Mouse (Mus musculus) hindbrain, embryonic 12.5 days (tissue): ENCODE data around the gene Mucl3. TPM values are rescaled to one million over a fixed set of nuclear protein-coding genes. Genes with fewer than 3 reads are reported as not detected.

Source experiments
- ATAC-seq: fragments of 200-750 bp; cut with Nextera tagmentation; 2 replicates; pipeline ENCODE4 v1.8.0; 2017; ENCODE audit warnings: moderate TSS enrichment; ENCODE audit not compliant: low FRiP score
- H3K27ac ChIP-seq: fragments of 300-500 bp; sonication (generic); 2 replicates; pipeline ENCODE4 v1.5.1; 2016; ENCODE audit warnings: mild to moderate bottlenecking
- H3K27me3 ChIP-seq: fragments of 300-500 bp; sonication (generic); 2 replicates; pipeline ENCODE4 v1.6.1; 2016; ENCODE audit warnings: mild to moderate bottlenecking
- H3K36me3 ChIP-seq: fragments of 300-500 bp; sonication (generic); 2 replicates; pipeline ENCODE4 v1.6.1; 2016; ENCODE audit warnings: mild to moderate bottlenecking
- H3K4me1 ChIP-seq: fragments of 300-500 bp; sonication (generic); 2 replicates; pipeline ENCODE4 v1.6.1; 2016
- H3K4me2 ChIP-seq: fragments of 300-500 bp; sonication (generic); replicated peaks from 2 replicates; pipeline ENCODE4 v1.6.1; 2016; ENCODE audit warnings: mild to moderate bottlenecking
- H3K4me3 ChIP-seq: fragments of 300-500 bp; sonication (generic); 2 replicates; pipeline ENCODE4 v1.5.1; 2016; ENCODE audit warnings: mild to moderate bottlenecking
- H3K9ac ChIP-seq: fragments of 300-500 bp; sonication (generic); 2 replicates; pipeline ENCODE4 v1.6.1; 2016; ENCODE audit warnings: mild to moderate bottlenecking, moderate library complexity
- H3K9me3 ChIP-seq: fragments of 300-500 bp; sonication (generic); replicated peaks from 2 replicates; pipeline ENCODE4 v1.6.1; 2016; ENCODE audit warnings: mild to moderate bottlenecking
- WGBS: fragments of 180-500 bp; shearing (Covaris S2); methylation state at CpG from one replicate; pipeline ENCODE4 v1.1.7; 2016; 5-methylcytosine and 5-hydroxymethylcytosine counted together
- polyA plus RNA-seq: library from polyadenylated mRNA; unstranded; fragments of >200 nt; fragmentation: Nextera tagmentation; extraction: Ambion mirVana; gene quantifications from 2 replicates; pipeline ENCODE4 v1.2.1, GENCODE M21; 2016

Mucl3 gene
- polyA plus RNA-seq, 1 experiment from 2014 or later = 0.15 TPM

- ATAC-seq = no peak
- no peak overlapping the region for H3K27ac ChIP-seq
- no peaks in the 10 kb centered on the region for H3K9me3 ChIP-seq
- no peaks in the 10 kb centered on the region for H3K27me3 ChIP-seq
- H3K4me3 ChIP-seq = no peak overlapping the region
- H3K36me3 ChIP-seq = 0 out of 2 replicates have a peak, but pooled peaks cover 3% of the 10 kb centered on the region
- H3K4me2 ChIP-seq = no peak overlapping the region
- WGBS = 89% methylated on average over 9 of the region's 9 CpGs
- H3K4me1 ChIP-seq = peaks cover 26% of the 10 kb centered on the region
- no peak overlapping the region for H3K9ac ChIP-seq
These were observed 26.2 kb upstream of the Mucl3 start for GRCm38 (mm10) chr17:35669731-35670130.

GRCm38 (mm10) chr17:35667334-35668065, 24.0 kb upstream of the Mucl3 start, which contains the start of gene Vars2:
Gene Vars2 (minus strand): TSS chr17:35667592.
- peak within 1 kb of the TSS; percentile 74 for H3K4me3 ChIP-seq
- peak within 1 kb of the TSS; percentile 92 for H3K4me2 ChIP-seq
- peak; percentile 92 for ATAC-seq
- H3K36me3 ChIP-seq = peaks cover 15% of the 10 kb centered on the region
- H3K9ac ChIP-seq = peak within 1 kb of the TSS; percentile 87
- H3K27me3 ChIP-seq = no peaks in the 10 kb centered on the region
- H3K27ac ChIP-seq = peak within 1 kb of the TSS; percentile 88
- H3K4me1 ChIP-seq = peaks cover 18% of the 10 kb centered on the region
- WGBS = under 1% methylated on average over 61 of the region's 61 CpGs
- no peaks in the 10 kb centered on the region for H3K9me3 ChIP-seq

DNA sequence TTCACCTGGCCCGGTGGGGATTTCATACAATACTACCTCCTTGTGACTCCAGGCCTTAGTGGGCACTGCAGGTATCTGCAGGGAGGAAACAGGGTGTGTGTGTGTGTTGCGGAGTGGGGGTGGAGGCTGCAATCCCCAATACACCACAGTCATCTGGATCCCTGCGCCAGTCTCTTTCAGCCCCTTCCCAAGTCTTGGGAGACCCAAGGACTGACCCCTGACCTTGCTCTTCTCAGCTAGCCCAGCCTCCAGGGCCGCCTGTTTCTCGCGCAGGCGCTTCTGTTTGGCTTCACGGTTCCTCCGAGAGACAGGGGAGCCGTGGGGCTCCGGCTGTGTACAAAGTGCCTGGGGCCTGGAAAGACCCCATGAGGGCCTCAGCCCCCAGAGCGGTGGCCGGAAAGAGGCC, 23.4 kb upstream of the Mucl3 start:
- 2% methylated on average over 13 of the region's 13 CpGs for WGBS

GRCm38 (mm10) chr17:35665957-35666515, 22.5 kb upstream of the Mucl3 start:
- no peak overlapping the region for H3K27ac ChIP-seq
- H3K36me3 ChIP-seq = peaks cover 24% of the 10 kb centered on the region
- H3K4me3 ChIP-seq = no peak overlapping the region
- WGBS = 84% methylated on average over 17 of the region's 17 CpGs
- no peak for ATAC-seq
- no peaks in the 10 kb centered on the region for H3K27me3 ChIP-seq
- no peaks in the 10 kb centered on the region for H3K9me3 ChIP-seq
- peaks cover 18% of the 10 kb centered on the region for H3K4me1 ChIP-seq
- H3K9ac ChIP-seq = no peak overlapping the region
- peak overlapping the region; percentile 92 for H3K4me2 ChIP-seq

More for the DNA sequence above, 23.4 kb upstream of the Mucl3 start:
- peaks cover 16% of the 10 kb centered on the region for H3K36me3 ChIP-seq
- peak; percentile 66 for ATAC-seq
- H3K9ac ChIP-seq = peak overlapping the region; percentile 87
- no peaks in the 10 kb centered on the region for H3K27me3 ChIP-seq
- H3K4me2 ChIP-seq = peak overlapping the region; percentile 92
- H3K4me3 ChIP-seq = peak overlapping the region; percentile 74
- H3K27ac ChIP-seq = peak overlapping the region; percentile 88
- H3K9me3 ChIP-seq = no peaks in the 10 kb centered on the region
- H3K4me1 ChIP-seq = peaks cover 18% of the 10 kb centered on the region

DNA sequence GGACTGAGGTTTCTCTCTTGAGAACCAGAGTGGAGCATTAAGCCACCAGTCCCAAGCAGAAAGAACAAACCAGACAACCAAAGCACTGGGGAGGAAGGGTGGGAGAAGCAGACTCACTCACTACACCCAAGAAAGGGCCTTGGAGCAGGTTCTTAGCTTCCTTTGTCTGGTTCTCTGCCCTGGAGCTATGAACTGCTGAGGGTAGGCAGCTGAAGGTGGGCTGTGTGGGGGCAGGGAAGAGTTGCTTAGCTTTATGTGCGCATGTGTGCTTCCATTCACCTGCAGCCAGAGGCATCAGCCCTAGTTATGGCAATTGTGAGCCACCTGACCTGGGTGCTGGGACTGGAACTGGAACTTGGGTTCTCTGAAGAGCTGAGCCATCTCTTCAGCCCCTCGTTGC, 9.6 kb upstream of the Mucl3 start:
- WGBS = 96% methylated on average over 2 of the region's 2 CpGs

DNA sequence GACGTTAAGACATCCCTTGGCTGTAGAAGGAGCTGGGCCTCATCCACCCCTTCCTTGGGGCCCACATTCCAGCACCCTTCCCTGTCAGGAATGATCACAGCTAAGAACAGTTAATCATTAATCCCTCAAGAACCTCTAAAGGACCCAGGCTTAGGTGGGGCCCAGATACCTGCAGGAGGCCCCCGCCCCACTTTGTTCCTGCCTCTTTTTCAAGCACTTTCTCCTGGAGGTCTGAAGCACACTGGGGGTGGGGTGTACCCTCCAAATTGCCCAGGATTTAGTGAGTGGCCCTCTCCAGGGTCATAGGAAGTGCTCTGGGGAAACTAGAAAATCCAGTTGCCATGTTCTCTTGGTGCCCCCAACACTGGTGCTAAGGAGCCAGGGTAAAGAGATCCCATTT, 5.9 kb upstream of the Mucl3 start:
- Histone ChIP-seq H3K9ac (no peak overlapping the region), H3K4me1 (no peaks in the 10 kb centered on the region; the same call in 1 of the 2 replicates), H3K4me3 (no peak overlapping the region), H3K27ac (no peak overlapping the region), H3K36me3 (no peaks in the 10 kb centered on the region), H3K27me3 (no peaks in the 10 kb centered on the region), H3K4me2 (no peak overlapping the region), H3K9me3 (no peaks in the 10 kb centered on the region)
- ATAC-seq = no peak
- WGBS = 63% methylated on average over 2 of the region's 2 CpGs

More for the DNA sequence above, 9.6 kb upstream of the Mucl3 start:
- H3K27ac ChIP-seq = no peak overlapping the region
- peaks cover 32% of the 10 kb centered on the region for H3K36me3 ChIP-seq
- no peak overlapping the region for H3K4me3 ChIP-seq
- no peaks in the 10 kb centered on the region; the same call in 1 of the 2 replicates for H3K4me1 ChIP-seq
- H3K9me3 ChIP-seq = no peaks in the 10 kb centered on the region
- ATAC-seq = no peak
- H3K27me3 ChIP-seq = no peaks in the 10 kb centered on the region
- H3K9ac ChIP-seq = no peak overlapping the region
- H3K4me2 ChIP-seq = no peak overlapping the region

DNA sequence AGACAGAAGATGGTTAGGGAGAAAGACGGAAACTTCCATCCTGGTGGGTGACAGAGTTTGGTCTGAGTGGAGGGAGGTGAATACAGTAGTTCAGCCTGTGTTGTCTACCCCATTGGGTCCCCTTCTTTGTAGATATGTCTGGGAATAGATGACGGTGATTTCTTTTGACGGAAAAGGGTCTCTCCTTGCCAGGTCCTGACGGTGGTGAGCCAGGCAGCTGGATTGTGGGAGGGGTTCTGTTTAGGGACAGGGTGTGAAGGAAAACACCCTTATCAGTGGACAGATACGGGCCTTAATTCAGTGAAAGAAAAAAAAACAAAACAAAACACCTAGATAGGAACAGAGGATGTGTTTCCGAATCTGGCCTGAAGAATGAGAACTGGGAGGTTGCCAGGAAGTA, 4.1 kb downstream of the Mucl3 start:
- ATAC-seq = no peak
- 78% methylated on average over 6 of the region's 6 CpGs for WGBS
- H3K4me3 ChIP-seq = no peak overlapping the region

DNA sequence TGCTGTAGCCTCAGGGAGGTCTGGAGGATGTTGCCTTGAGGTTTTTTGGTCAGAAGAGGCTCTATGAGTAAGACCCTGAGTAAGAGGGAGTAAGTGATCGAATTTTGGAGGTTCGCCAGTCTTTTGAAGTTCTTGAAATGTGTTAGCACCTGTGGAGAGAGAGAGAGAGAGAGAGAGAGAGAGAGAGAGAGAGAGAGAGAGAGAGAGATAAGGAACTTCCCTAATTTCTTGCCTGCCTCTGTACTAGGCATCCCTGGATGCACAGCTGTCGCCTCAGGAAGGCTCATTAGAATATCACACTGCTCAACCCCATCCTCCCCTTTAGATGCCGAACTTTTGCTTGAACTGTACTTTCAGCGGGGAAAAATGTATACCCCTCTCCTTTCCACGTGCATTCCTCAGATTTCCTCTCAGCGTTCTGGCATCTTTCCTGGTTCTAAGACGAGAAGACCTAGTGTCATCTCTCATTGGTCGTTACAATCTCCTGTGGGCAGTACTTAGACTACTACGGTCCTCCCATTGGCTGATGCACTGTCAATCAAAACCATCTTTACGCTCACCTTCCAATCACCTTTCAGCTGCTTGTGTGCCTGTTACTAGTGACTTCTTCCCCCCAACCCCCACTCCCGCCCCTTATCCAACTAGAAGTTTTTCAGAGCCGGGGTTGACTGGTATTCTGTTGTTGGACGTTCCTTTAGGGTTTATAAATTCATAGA, 4.9 kb downstream of the Mucl3 start:
- 27% methylated on average over 14 of the region's 14 CpGs for WGBS
- Histone ChIP-seq H3K4me2 (peak overlapping the region; percentile 40), H3K9me3 (no peaks in the 10 kb centered on the region), H3K36me3 (no peaks in the 10 kb centered on the region), H3K27ac (no peak overlapping the region), H3K27me3 (peaks cover 10% of the 10 kb centered on the region; the same call in 1 of the 2 replicates), H3K9ac (no peak overlapping the region), H3K4me1 (peaks cover 8% of the 10 kb centered on the region), H3K4me3 (no peak overlapping the region)
- peak; percentile 55; the same call in 1 of the 2 replicates for ATAC-seq

More for the DNA sequence above, 4.1 kb downstream of the Mucl3 start:
- H3K4me1 ChIP-seq = peaks cover 4% of the 10 kb centered on the region; the same call in 1 of the 2 replicates
- no peak overlapping the region for H3K4me2 ChIP-seq
- no peak overlapping the region for H3K9ac ChIP-seq
- no peak overlapping the region for H3K27ac ChIP-seq
- H3K9me3 ChIP-seq = no peaks in the 10 kb centered on the region
- H3K27me3 ChIP-seq = peaks cover 10% of the 10 kb centered on the region; the same call in 1 of the 2 replicates
- H3K36me3 ChIP-seq = no peaks in the 10 kb centered on the region

DNA sequence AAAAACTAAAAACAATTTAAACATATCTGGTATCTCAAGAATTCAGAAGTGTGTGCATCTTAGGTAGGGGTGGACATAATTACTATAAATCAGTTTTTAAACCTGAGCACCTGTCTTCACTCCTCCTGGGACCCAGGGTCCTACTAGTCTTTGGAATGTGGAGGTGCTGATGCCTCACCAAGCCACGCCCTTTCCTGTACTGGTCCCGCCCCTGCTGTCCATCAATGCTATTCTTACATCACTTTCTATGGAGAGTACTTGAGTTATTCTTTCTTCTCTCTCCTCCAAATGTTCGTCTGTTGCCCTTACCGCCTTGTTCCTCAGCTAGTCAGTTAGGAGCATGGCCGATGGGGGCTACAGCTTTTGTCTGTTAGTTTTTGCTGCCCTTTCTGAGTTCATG, 7.1 kb downstream of the Mucl3 start:
- no peaks in the 10 kb centered on the region for H3K9me3 ChIP-seq
- H3K36me3 ChIP-seq = no peaks in the 10 kb centered on the region
- H3K27ac ChIP-seq = no peak overlapping the region
- peaks cover 8% of the 10 kb centered on the region for H3K4me1 ChIP-seq
- 44% methylated on average over 5 of the region's 5 CpGs for WGBS
- ATAC-seq = no peak
- H3K9ac ChIP-seq = no peak overlapping the region
- no peak overlapping the region for H3K4me2 ChIP-seq
- no peak overlapping the region for H3K4me3 ChIP-seq
- H3K27me3 ChIP-seq = peaks cover 10% of the 10 kb centered on the region; the same call in 1 of the 2 replicates

DNA sequence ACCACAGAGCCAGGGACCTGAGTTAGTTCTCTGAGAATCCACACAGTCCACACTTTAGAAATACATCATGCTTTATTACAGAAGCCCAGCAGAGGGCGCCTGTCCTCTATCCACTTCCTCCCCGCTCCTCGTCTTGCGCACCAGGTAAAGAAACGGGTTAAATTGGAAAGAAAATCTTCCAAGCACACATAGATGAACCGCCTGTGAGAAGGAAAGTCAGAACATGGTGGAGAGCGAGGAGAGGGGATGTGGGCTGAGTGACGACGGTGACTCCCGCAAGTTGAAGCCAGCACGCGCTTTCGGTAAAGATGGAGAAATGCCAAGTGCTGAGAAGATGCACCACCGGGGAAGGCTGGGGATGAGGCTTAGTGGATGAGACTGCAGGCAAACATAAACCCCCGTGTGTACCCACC, 7.8 kb downstream of the Mucl3 start:
- Histone ChIP-seq H3K36me3 (no peaks in the 10 kb centered on the region), H3K27me3 (peaks cover 10% of the 10 kb centered on the region; the same call in 1 of the 2 replicates), H3K4me2 (peak overlapping the region; percentile 63), H3K9ac (peak overlapping the region; percentile 38; the same call in 1 of the 2 replicates), H3K27ac (no peak overlapping the region), H3K9me3 (no peaks in the 10 kb centered on the region), H3K4me1 (peaks cover 8% of the 10 kb centered on the region), H3K4me3 (peak overlapping the region; percentile 34)
- WGBS = under 1% methylated on average over 15 of the region's 15 CpGs
- ATAC-seq = 0 out of 2 replicates have a peak, but pooled peaks have one; percentile 54

GRCm38 (mm10) chr17:35635202-35635601, 8.3 kb downstream of the Mucl3 start:
- Histone ChIP-seq H3K4me2 (no peak overlapping the region), H3K27me3 (peaks cover 10% of the 10 kb centered on the region; the same call in 1 of the 2 replicates), H3K27ac (no peak overlapping the region), H3K4me3 (no peak overlapping the region), H3K36me3 (no peaks in the 10 kb centered on the region), H3K9ac (no peak overlapping the region), H3K4me1 (peaks cover 8% of the 10 kb centered on the region), H3K9me3 (no peaks in the 10 kb centered on the region)
- ATAC-seq = no peak
- 91% methylated on average over 2 of the region's 3 CpGs for WGBS

- Histone ChIP-seq H3K9ac (no peak overlapping the region), H3K36me3 (no peaks in the 10 kb centered on the region), H3K9me3 (no peaks in the 10 kb centered on the region), H3K27ac (no peak overlapping the region), H3K4me1 (peaks cover 8% of the 10 kb centered on the region), H3K4me3 (no peak overlapping the region), H3K27me3 (peaks cover 10% of the 10 kb centered on the region; the same call in 1 of the 2 replicates), H3K4me2 (no peak overlapping the region)
- no peak for ATAC-seq
- WGBS = 21% methylated on average over 1 of the region's 1 CpGs
These were observed 9.5 kb downstream of the Mucl3 start for GRCm38 (mm10) chr17:35633992-35634391.
